Mouse (Mus musculus) kidney, adult 8-10 months (tissue): Measurements from ENCODE around the gene AW011738.

Source experiments
- DNase-seq, 2 experiments: peaks; one replicate each; pipeline ENCODE4 v3.0.0; 2022

AW011738 gene

GRCm38 (mm10) chr4:156200623-156201475 is 2.3 kb upstream of the AW011738 start, which contains the start of gene Isg15:
Isg15 (minus strand) TSS chr4:156200818.
- no peak for DNase-seq

DNA sequence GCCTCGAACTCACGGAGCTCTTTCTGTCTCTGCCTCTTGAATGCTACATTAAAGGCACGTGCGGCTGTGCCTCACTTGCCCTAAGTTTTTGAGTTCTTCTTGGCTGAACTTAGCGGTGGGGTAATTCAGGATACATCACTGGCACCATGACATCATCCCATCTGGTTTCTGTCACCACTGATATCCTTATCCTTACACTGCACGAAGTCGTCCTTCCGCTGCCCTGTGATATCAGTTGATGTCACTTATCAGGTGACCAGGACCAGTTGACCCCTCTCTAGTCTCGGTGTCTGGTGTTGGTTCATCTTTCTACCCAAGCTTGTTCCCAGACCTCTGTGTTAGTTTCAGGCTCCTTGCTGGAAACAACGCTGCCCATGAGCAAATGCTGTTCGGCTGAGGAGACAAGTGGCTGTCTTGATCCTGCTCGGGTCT is 626 bp upstream of the AW011738 start:
- no peak for DNase-seq

- DNase-seq, result no peak
Observed at GRCm38 (mm10) chr4:156203413-156204131, 468 bp downstream of the AW011738 start.

GRCm38 (mm10) chr4:156208872-156209271 is 5.8 kb downstream of the AW011738 start:
- DNase-seq, result no peak

GRCm38 (mm10) chr4:156209963-156210635 is 7.0 kb downstream of the AW011738 start:
- no peak for DNase-seq

DNA sequence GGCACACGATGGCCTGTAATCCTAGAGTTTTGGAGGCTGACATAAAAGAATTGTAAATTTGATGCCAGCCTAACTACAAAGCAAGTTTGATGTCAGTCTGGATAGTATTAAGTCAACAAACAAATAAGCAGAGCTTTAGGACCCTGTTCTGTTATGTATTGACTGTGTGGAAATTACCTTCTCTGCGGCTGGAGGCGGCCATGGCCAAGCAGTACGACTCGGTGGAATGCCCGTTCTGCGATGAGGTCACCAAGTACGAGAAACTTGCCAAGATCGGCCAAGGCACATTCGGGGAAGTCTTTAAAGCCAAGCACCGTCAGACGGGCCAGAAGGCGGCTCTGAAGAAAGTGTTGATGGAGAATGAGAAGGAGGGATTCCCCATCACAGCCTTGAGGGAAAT is 10.0 kb downstream of the AW011738 start:
- DNase-seq, result no peak

GRCm38 (mm10) chr4:156215649-156216048 is 12.5 kb downstream of the AW011738 start, which contains the start of gene Perm1:
Perm1 (plus strand) TSS chr4:156215868.
- DNase-seq, result peak; percentile 61 to 78

DNA sequence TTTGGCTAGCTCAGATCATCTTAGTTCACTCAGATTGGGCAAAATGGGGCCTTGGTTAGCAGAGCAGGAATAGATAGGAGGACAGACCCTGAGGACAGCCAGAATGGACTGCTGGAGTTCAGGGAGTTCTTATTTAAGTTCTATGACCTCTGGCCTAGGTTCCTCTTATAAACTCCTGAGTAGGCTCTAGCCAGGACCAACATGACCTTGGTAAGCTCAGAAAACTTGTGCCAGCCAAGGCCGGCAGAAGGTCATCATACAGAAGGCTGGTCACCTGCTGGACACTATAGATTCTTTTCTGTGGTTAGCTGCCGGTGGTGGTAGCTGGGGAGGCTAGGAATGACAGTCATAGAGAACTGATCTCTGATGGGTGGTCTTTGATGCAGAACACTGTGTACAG is 13.1 kb downstream of the AW011738 start:
- no peak for DNase-seq

DNA sequence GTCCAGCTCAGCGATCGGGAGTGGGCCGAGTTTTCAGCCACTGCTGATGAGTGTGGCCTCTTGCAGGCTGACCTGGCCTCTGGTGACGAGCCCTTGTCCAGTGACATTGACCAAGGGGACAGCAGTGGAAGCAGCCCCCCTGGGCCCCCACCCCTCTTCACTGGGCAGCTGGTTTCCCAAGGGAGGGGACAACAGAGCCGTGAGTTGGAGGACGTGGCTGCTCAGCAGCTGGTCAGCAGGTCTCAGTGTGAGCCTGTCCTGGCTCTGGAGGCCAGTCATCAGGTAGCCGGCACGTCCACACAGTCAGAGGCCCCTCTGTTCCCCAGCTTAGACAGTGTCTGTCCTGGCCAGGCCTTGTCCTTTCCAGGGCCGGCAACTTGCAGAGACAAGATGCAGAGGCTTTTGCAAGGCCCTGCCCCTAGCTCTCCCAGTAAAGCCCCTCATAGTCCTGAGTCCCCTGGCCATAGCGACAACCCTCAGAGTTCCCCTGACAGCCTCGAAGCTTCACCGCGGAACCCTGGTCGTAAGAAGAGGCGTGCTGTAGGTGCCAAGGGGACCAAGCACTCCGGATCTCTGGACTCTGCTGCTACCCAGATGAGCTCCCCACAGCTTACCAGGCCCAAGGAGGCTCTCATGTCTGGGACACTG is 14.0 kb downstream of the AW011738 start:
- no peak for DNase-seq

GRCm38 (mm10) chr4:156217838-156218237 is 14.7 kb downstream of the AW011738 start:
- no peak for DNase-seq

- no peak for DNase-seq
Observed at GRCm38 (mm10) chr4:156219936-156220335, 16.8 kb downstream of the AW011738 start.

GRCm38 (mm10) chr4:156224276-156224675 is 21.2 kb downstream of the AW011738 start:
- DNase-seq, result no peak

DNA sequence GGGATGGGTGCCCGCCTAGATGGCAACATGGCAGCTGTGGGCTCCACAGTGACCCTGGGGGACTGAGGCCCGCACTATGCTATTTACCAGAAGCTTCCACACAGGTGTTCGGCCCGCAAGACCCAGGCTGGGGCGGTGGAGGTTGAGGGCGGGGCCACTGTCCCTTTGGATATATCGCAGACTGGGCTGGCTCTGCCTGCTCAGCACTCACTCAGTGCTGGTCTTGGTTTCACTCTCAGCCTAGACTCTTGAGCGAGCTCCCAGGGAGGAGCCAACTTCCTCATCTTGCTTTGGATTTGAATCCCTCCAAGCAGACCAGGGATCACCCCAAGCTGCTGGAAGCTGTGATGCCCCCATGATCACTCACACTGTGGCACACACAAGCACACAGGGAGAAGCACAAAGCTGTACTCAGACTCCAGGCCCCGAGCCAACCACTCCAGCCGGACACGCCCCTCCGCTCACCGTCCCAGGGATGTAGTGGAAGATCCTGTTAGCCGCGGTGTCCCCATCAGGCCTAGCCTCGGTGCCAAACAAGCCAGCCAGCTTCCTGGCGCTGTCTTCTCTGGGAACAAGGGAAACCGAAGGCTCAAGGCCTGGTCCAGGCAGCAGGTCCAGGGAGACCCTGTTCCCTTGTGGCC is 24.8 kb downstream of the AW011738 start:
- DNase-seq, result no peak

GRCm38 (mm10) chr4:156228393-156229024 is 25.4 kb downstream of the AW011738 start:
- no peak for DNase-seq

- DNase-seq, result no peak
Observed at GRCm38 (mm10) chr4:156234021-156234501, 31.0 kb downstream of the AW011738 start.

- peak; percentile 51 to 62 for DNase-seq
Observed at GRCm38 (mm10) chr4:156234701-156235213, 31.7 kb downstream of the AW011738 start, which contains the start of gene Plekhn1. Plekhn1 (minus strand) TSS chr4:156234857.

DNA sequence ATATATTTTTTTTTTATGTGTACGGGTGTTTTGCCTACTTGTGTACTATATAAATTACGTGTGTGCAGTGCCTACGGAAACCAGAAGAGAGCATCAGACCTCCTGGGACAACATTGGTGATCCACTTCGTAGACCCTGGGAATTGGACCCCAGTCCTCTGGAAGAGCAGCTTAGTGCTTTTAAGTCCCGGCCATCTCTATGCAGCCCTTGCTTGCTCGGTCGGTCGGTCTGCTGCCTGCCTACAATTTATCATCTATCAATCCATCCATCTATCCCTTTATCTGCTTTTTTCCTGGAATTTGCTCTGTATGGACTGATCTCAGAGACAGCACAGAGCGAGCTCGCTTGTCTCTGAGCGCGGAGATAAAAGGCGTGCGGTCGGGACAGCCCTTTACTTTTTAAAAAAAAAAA is 32.3 kb downstream of the AW011738 start:
- no peak for DNase-seq

- DNase-seq, result peak; percentile 86 to 87
Observed at GRCm38 (mm10) chr4:156235808-156236533, 32.9 kb downstream of the AW011738 start, which contains the start of gene Noc2l. Noc2l (plus strand) TSS chr4:156236010.

GRCm38 (mm10) chr4:156236651-156237447 is 33.7 kb downstream of the AW011738 start:
- DNase-seq, result no peak

DNA sequence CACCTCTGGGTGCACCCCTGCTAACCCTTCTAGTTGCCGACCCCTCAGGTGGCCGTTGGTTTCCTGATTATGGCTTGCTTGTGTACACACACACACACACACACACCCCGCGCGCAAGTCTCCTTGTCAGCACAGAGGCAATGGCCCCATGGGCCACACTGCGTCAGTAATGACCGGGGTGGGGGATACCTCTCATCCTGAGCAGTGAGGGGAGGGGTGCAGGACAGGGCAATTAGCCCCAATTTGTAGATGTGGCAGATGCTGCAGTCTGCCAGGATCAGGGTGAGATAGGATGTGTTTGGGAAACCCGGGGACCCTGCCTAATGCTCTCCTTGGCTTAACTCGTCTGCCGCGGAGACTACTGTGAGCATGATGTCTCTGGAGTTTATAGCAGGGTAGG is 46.5 kb downstream of the AW011738 start:
- DNase-seq, result no peak
